Mouse (Mus musculus): ENCODE measurements at regions not wholly inside any gene's neighbourhood (a gene's known extent, or its start where the extent isn't known, plus 50 kb on each side); places are given as distances from the start of the nearest gene placed in this dataset.
A peak's percentile ranks its signal among the peaks of the same experiment; 100 is the strongest.

- DNase-seq = no peak
Observed at GRCm38 (mm10) chr3:102311482-102312225, 107.2 kb upstream of the Vangl1 start.

- DNase-seq = no peak
Observed at GRCm38 (mm10) chr3:102310243-102310642, 105.8 kb upstream of the Vangl1 start.

GRCm38 (mm10) chr3:102309756-102310155 lies 105.3 kb upstream of the Vangl1 start:
- DNase-seq = peak; percentile 6

GRCm38 (mm10) chr3:102307656-102308055 lies 103.2 kb upstream of the Vangl1 start:
- DNase-seq = no peak

GRCm38 (mm10) chr3:102292385-102292784 lies 87.9 kb upstream of the Vangl1 start:
- no peak for DNase-seq

GRCm38 (mm10) chr3:102281983-102282382 lies 77.5 kb upstream of the Vangl1 start:
- DNase-seq = no peak

- DNase-seq = no peak
Observed at GRCm38 (mm10) chr3:102276758-102277157, 72.3 kb upstream of the Vangl1 start.

GRCm38 (mm10) chr3:102276283-102276682 lies 71.8 kb upstream of the Vangl1 start:
- no peak for DNase-seq

GRCm38 (mm10) chr3:102275256-102276022 lies 70.9 kb upstream of the Vangl1 start:
- DNase-seq = no peak

- DNase-seq = no peak
Observed at GRCm38 (mm10) chr3:102270779-102271178, 66.3 kb upstream of the Vangl1 start.

GRCm38 (mm10) chr3:102270257-102270656 lies 65.8 kb upstream of the Vangl1 start:
- no peak for DNase-seq

GRCm38 (mm10) chr3:102266136-102266535 lies 61.6 kb upstream of the Vangl1 start:
- no peak for DNase-seq

GRCm38 (mm10) chr3:102265146-102265545 lies 60.7 kb upstream of the Vangl1 start:
- DNase-seq = no peak

- DNase-seq = no peak
Observed at GRCm38 (mm10) chr3:102263326-102263725, 58.8 kb upstream of the Vangl1 start.

GRCm38 (mm10) chr3:102262665-102263064 lies 58.2 kb upstream of the Vangl1 start:
- DNase-seq = no peak

- DNase-seq = no peak
Observed at GRCm38 (mm10) chr3:102261517-102261916, 57.0 kb upstream of the Vangl1 start.

Measured in thymus, postnatal 25 days (tissue).